Mouse (Mus musculus) adrenal gland, postnatal 36 days (tissue): ENCODE data around the gene Stat4. TPM values are rescaled to one million over a fixed set of nuclear protein-coding genes. Genes with fewer than 3 reads are reported as not detected.

ENCODE experiments used
- DNase-seq, 2 experiments: peaks; one replicate each; pipeline ENCODE4 v3.0.0; 2021; ENCODE audit warnings: mixed read lengths in 1 of 2
- long read RNA-seq, 2 experiments: library from polyadenylated mRNA; stranded (forward); transcript quantifications; one replicate each; pipeline ENCODE4 v2.0.0; 2021; ENCODE audit warnings: borderline sequencing depth in 2 of 2
- total RNA-seq, 2 experiments: library from RNA; stranded (reverse); gene quantifications; 2 replicates each; pipeline ENCODE4 v1.2.3; 2021

Gene Stat4
- total RNA-seq, result under 1 TPM; 0.26 to 0.33 TPM
- long read RNA-seq, experiment 1, result 0 reads
- long read RNA-seq, experiment 2, result 0 reads

DNA sequence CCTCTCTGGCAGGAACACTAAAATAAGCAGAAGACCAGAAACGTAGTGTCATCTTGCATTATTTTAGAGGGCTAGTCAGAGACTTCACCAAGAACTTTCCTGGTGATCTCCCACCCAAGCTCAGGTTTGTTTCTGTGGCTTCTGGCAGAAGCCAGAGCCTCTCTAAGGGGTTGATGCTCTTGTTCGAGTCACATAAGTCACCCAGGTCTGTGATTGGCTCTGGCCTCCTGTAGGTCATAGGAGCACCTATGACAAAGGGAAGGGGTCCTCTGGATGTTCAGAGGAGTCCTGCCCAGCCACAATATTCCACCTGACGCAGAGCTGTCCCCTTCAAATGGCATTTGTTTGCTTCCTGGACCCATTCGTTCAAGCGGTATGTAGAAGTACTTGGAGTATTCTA is at the start of gene Stat4:
TSS of gene Stat4 (plus strand) at position 301 of the 400 bp plus-strand sequence.
- DNase-seq, result no peak

DNA sequence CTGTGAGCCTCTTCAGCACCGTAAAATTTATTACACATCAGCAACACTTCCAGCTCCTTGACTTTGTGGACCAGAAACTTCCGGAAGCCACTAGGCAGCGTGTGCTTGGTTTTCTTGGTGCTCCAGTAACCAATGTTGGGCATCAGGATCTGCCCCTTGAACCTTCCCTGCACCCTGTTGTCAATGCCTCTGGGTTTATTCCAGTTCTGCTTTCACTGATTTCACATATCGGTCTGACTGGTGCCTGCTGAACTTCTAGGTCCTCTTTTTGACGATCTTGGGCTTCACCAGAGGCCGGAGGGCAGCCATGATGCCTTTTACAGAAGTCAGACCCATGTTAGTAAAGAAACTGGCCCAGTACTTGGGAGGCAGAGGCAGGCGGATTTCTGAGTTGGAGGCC is 48.6 kb upstream of the Stat4 start:
- no peak for DNase-seq

DNA sequence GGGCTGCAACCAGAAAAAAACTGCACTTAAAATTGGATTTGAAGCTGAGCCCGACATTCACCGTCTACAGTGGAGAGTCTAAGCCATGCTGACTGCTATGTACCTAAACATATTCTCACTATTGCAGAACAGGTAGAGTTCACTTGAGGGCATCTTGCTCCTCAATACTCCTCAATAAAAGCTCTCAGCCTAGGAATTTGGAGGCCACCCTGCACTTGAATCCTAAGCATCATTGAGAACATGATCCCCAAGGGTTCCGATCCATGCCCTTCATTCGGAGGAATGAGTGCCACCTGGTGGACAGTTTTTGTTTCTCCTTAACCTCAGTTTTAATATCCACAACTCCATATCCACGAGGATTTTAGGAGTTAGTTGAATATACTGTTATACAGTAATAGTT is 42.2 kb upstream of the Stat4 start:
- peak; percentile 21 to 60 for DNase-seq

DNA sequence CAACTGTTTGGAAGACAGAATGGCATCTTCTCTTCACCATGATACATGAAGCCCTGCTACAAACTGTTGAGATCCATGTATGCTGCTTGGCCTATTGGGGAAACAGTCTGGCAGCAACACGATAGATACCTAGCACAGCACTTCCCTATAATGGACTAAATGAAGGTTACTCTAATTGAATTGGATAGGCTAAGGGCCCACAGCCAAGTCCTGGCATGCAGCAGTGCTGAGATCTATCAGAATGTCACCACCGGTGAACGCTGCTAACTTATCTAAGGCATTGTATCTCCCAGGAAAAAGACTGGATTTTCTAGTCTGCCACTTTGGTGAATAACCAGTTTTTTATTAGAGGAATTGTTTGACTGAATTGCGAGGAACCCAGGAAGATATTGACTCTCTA is 39.8 kb upstream of the Stat4 start:
- no peak for DNase-seq

DNA sequence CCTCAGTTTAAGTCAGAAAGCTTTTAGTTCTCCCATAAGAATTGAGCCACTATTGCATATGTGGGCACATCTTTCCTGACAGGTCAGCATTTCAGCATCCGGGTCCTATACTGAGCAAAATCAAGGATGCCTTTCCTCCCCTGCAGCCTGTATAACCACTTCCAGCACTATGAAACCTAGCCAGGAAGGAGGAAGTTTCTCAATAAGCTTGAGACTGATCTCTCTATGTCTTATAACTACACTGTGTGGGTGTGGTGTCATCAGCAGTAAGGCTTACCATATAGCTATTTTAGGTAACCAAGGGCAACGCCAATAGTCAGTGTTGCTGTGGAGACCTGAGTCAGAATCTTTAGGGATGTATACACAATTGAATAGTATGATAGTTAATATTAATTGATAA is 22.3 kb upstream of the Stat4 start:
- no peak for DNase-seq

DNA sequence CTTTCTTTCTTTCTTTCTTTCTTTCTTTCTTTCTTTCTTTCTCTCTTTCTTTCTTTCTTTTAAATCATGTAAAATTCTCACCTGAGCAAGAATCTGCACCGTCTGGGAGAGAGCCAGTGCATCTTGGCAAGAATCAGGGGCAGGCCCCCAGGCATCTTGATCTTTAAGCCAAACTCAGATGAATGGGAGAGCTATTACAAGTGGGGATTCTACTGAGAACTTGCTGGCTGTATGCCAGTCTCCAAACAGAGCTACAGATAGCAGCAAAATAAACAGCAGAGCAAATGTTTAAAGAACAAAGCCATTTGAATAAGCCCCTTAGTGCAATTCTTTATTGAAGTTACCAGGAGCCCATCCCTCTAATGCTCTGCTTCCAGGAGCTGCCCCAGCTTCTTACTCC is 18.0 kb upstream of the Stat4 start:
- no peak for DNase-seq

DNA sequence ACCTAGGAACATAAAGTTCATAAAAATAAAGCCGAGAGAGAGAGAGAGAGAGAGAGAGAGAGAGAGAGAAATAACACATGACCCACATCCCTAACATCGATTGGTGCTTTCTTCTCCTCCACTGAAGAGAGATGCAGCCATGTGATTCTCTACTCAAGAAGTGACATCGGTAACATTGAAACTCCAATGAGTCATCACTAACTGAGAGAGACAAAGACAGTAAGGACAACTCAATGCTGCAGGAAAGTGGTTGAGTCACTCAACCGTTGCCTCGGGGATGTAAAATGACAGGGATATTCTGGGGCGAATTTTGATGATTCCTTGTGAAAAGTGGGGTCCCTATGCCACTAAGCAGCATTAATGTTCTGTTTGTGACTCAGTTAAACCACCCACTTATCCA is 16.8 kb upstream of the Stat4 start:
- DNase-seq, result no peak

DNA sequence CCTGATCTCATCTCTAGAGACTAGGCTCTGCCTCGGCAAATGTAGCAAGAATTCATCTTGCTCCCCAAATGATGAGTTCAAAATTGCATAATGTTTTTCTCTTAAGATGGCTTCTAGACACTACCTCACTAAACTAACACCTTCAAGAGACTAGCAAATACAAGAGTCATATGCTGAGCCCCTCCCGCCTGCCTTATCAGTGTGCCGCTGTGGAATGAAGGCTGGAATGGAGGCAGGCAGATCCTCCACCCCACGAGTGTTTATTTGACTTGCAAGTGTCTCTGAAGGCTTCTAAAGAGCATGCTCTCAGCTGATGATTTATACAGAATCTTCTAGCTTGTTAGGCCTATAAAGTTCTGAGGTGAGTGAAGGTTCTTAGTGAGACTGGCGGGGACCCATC is 11.4 kb upstream of the Stat4 start:
- DNase-seq, result no peak

DNA sequence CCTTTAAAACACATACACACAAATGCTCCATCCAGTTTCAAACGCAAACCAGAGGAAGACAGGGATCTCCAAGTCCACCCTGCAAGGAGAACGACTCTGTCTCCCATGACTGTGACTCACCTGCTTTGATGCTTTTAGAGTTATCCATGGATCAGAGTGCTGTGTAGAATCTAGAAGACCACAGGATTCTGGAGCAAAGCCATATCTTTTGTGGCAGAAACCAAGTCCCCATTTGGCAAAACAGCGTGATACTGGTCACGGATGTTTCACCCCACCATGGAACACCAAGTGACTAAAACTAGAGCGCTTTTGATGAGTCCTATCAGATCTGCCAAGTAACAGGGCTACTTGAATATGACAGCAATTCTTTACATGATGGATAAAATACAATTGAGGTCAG is 7.9 kb upstream of the Stat4 start:
- DNase-seq, result no peak

DNA sequence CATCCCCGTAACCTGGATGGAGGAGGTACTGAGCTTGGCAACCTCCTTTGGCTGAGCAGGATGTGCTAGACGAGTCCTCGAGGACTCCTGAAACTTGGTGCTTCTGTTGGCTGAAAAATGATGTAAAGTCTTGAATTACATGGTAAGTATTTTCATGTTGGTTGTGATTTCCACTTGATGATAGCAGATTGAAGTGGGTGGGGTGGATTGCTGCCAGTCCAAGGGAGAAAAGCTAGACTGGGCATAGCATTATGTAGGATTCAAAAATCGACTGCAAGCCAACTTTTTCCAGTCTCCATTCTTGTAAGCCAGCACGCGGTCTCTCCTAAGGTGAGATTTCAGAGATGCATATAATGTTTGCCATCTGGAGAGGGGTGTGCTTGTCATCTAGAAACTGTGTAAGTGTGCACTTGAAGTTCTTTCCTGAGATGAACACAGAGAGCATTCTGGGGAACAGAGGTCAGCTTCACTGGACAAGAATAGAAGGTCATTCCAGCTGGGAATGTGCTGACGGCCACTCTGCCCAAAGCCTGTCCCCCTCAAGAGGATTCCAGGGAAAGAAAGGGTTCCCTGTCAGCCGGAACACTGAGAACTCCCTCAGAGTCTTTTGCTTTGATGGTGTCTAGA is 5.1 kb downstream of the Stat4 start:
- DNase-seq, result no peak

DNA sequence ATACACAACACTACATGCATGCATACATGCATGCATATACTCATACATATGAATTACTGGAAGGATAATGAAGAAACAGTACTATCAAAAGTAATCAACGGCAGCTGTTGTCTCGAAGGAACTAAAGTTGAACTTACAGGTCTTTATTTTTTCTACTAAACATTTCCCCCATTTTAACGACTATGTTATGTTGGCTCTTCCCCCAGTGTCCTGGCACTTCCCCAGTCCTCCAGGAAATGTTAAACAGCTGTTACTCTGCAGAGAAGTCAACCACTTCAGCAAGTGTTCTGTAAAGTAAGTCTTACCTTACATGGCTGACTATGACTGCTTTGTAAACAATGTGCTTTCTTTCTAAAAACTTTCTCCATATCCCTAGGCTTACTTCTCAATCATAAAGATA is 9.1 kb downstream of the Stat4 start:
- no peak for DNase-seq

DNA sequence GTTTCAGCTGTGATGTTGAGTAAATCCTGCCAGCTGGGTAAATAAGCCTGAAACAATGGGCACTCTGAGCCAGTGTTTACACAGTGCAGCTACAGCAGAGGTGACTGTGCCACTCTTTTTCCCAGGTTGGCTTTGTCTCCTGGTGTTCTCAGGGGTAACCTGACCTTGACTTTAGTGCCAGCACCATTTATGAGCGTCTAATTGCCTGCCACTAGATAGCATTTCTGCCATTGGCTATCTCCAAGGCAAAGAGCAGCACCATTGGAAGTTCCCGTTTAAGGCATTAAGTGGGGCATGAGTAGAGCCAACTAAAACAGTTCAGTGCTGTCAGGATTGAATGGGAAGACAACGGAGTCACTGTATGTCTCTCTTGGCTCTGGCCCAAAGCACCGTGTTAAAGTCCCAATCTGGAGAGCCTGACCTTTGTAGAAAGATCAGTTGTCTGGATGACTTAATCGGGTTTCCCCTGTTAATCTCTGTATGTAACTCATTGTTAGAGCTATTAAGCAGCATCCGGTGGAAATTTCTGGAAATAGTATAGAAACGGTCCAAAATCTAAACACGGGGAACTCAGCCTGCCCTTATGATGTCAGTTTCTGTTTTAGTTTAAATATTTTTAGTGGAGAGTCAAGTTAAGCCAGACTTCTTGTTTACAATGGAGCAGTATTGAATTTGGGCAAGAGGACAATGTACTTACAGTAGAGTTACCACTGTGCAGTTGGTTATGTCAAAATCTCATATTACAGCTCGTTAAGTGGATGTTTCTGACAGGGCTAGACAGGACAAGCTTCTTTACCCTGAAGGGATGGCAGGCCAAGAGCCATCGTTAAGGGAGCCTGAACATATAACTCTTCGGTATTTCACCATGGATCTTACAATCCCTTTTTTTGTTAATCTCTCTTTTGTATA is 10.1 kb downstream of the Stat4 start:
- no peak for DNase-seq

DNA sequence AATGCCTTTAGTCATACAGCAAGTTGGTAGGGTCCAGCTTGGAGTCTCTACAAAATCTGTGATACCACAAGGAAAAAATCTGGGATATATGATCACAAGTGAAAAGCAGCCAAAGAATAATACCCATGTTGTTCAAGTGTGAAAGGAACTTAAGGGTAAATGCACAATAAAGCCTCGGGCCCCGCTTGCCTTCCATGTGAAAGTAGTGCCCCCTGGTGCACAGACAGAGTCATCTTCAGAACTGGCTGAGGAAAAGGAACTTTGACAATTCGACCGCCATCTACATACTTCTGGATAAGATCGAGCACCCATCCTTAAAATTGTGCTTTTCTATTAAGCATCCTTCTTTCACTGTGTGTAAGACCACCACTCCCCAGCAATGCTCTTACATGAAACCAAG is 11.6 kb downstream of the Stat4 start:
- peak; percentile 54 to 70 for DNase-seq

DNA sequence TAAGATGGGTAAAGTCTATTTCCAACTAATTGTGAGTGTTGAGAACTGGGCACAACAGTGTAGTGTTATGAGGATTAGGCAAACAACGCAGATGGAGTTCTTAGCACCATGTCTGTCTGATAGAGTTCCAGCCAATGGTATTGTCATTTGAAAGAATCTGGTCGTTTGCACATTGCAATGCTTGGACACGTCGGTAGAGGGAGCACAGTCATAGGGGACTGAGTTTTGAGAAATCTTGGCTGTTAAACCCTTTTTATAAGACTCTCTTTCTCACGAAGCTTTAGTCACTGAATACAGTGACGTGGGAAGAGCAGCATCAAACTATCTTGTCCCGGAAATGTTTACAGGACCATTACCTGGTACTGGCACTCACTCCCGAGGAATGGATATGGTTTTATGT is 17.1 kb downstream of the Stat4 start:
- DNase-seq, result peak; percentile 68 to 73

DNA sequence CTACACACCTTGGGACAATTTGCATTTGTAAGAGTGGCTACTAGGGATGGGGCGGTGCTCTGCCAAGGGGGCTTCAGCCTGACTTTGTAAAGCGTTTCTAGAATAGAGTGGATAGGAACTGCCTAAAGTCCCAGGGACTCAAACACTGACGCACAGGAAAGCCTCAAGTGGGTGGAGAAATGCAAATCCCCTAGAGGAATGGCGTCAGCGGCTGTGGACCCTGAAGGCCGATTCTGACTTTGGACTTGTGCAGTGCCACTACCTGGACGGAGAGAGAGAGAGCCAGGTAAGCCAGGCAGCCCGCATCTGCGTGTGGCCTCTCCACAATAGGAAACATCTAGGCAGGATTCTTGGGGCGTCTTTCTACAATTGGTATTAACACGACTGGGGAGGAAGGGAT is 21.5 kb downstream of the Stat4 start:
- DNase-seq, result peak; percentile 24 to 36

DNA sequence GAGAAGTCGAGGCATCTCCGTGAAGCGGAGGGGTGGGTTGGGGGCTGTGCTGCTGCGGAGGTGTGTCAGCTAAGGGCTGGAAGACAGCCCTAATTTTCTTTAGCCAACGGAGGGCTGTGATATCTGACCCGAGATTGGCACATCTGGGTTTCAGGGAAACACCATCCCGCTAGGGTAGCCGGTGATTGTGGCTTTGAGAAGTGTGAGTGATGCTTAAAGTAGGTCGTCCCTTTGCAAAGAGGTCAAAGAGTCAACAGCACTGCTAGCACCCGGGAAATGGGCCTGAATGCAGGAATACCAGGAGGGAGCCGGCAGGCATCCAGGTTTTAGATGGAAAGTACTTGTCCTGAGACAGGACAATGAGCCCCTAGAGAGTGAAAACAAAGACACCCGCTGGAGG is 22.0 kb downstream of the Stat4 start:
- no peak for DNase-seq

DNA sequence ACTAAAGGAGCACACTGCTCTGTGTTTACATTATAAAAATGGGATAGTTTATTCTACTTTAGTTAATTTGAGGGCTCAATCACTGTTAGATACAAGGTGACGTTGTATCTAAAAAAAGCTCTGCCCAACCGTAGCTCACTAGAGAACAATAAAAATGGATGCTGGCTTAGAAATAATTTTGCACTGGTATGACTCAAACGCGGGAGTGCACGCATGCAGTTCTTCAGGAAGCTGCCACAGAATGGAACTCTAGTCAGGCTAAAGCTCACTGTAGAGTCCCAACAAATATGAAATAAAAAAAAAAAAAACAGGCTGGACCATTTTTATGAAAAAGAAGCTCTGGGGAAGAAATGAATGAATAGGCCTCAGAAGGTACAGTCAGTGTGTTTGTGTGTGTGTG is 23.8 kb downstream of the Stat4 start:
- no peak for DNase-seq

DNA sequence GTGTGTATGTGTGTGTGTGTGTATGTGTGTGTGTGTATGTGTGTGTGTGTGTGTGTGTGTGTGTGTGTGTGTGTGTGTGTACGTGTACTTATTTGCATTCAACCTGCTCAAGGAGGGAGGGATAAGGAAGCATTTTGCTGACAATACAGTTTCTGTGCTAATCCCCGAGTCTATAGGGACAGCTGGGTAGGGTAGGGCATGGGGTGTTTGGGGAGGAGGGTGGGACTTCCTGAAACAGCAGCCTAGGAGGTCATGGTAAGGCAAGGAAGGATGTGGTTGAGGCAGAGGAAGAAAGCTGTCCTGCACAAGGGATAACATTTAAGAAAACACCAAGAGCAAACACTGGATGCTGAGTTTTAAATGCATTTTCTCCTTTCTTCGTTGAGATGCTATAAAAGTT is 24.3 kb downstream of the Stat4 start:
- no peak for DNase-seq

DNA sequence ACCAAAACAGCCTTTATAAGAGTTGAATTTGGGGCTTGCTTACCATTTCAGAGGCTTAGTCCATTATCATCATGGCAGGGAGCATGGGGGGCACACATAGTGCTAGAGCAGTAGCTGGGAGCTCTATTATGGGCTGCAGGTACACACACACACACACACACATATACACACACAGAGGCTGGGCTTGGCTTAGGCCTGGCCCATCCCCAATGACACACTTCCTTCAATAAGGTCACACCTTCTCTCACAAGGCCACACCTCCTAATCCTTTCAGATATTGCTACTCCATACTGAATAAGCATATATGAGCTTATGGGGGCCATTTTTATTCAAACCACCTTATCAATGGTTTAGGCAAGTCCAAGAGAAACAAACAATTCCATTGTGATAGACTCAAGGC is 25.3 kb downstream of the Stat4 start:
- DNase-seq, result no peak

DNA sequence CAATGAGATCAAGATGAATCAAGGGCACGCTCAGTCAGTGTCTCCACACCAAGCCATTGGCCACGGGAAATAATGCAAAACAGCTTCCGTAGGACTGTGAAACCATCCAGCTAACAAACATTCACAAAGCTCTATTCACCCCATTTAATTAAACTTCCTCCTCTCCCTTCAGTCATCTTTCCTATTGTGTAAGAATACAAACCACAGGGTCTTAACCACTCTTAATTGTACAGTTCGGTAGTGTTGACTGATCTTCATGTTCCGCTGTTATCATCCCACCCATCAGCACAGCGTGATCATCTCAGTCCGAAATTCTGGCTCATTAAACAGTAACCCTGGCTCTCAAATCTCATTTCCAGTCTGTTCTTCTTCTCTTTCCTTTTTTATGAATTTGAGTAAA is 25.8 kb downstream of the Stat4 start:
- DNase-seq, result no peak

DNA sequence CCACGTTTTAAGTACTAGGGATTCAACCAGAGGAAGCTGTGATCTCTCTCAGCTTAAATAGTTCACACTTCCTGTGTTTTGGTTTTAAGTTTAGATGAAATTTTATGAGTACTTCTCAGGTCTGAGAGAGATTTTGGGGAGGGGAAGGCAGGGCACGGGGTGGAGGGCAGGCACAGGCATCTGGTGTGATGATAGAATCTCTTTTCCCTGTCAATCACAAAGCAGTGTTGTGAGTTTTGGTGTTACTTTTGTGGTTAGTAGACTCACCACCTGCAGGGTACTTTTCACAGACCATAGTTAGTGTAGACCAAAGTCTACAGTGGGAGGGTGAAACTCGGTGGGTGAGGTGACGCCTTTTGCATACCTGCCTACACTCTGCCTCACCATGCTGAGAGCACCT is 32.7 kb downstream of the Stat4 start:
- no peak for DNase-seq

DNA sequence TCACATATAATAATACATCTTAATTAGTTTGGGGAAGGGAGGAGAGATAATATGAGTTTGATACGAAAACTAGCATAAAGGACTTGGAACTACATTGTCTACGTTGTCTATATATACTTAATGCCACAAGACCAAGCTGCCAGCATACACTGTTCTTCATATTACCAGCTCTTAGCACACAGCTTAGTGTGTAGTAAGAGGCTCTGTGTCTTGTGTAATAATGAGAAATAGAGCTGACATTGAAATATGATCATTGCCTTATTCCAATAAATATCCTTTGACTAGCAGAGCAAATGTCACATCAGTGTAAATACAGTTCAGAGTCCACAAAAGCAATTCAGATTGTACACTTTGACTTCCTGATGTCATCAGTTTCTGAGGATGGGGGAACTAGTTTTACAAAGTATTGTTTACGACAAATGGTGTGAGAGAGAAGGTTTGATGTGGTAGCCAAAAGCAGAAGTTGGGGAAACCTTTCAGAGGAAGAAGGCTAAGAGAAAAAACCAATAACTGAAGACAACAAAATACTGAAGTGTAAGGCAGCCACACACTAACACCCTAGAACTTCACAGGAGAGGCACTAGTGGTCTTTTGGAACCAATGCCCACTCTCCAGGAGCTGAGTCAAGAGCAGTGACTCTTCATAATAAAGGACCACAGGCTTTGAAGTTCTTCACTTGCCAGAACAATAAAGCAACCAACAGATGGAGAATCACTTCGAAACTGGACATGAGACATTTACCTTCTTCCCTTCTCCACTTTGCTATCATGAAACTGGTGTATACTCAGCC is 35.2 kb downstream of the Stat4 start:
- DNase-seq, result no peak

DNA sequence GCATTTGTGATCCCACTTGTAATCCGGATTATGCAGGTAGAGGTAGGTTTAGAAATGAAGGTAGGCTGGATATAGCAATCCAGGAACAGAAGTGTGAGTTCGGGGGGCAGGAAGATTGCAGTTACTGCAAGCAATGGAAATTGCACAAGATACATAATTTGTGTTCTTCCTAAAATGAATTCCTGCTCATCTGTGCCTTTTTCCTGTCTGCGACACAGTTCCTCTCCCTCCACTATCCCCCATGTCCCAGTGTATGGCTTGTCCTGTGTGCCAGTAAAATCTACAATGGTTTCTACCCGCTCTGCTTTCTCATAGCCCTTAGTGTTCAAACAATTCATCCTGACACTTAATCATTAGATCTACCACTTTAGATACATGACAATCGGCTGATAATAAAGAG is 41.7 kb downstream of the Stat4 start:
- DNase-seq, result no peak
